Mouse (Mus musculus): ENCODE data around the gene Gstp3. TPM values are rescaled to one million over a fixed set of nuclear protein-coding genes. Genes with fewer than 3 reads are reported as not detected.
A peak's percentile ranks its signal among the peaks of the same experiment; 100 is the strongest.
"Not testable (repeated sequence)": the region's sequence is repeated elsewhere in the genome, so short reads cannot be mapped to it uniquely, and the experiment has no call there.

The Gstp3 gene
- polyA plus RNA-seq, 1 experiment = 4.2 TPM

GRCm38 (mm10) chr19:4082219-4082965 is 23.0 kb upstream of the Gstp3 start:
- Histone ChIP-seq H3K27ac (replicated peaks; ENCODE audit: low read depth, low read length) (no peak overlapping the region), H3K4me3 (ENCODE audit: insufficient read depth, low read depth, low read length) (no peak overlapping the region), H3K4me1 (ENCODE audit: control insufficient read depth, insufficient read depth, insufficient read length, low read length) (no peaks in the 10 kb centered on the region)

DNA sequence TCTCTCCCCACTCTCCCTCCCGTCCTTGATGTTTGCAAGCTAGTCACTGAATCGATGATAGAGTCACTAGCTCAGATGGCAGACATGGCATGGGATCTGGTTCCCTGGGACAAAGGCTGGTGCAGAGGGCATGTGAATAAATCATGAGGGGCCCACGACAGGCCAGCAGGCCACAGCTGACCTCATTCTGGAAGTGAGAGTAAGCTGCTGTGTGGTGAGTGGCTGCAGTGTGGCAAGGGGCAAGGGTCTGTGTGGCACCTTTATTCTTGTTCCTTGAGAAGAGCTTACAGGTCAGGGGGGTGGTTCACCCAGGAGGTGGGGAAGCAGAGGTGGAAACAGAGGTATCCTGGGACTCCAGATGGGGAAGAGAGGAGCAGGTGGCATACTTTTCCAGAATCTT is 22.0 kb upstream of the Gstp3 start, which contains the start of gene Cabp2:
Gene Cabp2 (plus strand): TSS at position 185 of the 400 bp plus-strand sequence.
- Histone ChIP-seq H3K4me1 (ENCODE audit: control insufficient read depth, insufficient read depth, insufficient read length, low read length) (no peaks in the 10 kb centered on the region), H3K4me3 (ENCODE audit: insufficient read depth, low read depth, low read length) (no peak within 1 kb of the TSS), H3K27ac (replicated peaks; ENCODE audit: low read depth, low read length) (no peak within 1 kb of the TSS)

GRCm38 (mm10) chr19:4080511-4081009 is 21.2 kb upstream of the Gstp3 start:
- no peaks in the 10 kb centered on the region for H3K4me1 ChIP-seq (ENCODE audit: control insufficient read depth, insufficient read depth, insufficient read length, low read length)
- no peak overlapping the region for H3K4me3 ChIP-seq (ENCODE audit: insufficient read depth, low read depth, low read length)
- H3K27ac ChIP-seq (replicated peaks; ENCODE audit: low read depth, low read length) = no peak overlapping the region

DNA sequence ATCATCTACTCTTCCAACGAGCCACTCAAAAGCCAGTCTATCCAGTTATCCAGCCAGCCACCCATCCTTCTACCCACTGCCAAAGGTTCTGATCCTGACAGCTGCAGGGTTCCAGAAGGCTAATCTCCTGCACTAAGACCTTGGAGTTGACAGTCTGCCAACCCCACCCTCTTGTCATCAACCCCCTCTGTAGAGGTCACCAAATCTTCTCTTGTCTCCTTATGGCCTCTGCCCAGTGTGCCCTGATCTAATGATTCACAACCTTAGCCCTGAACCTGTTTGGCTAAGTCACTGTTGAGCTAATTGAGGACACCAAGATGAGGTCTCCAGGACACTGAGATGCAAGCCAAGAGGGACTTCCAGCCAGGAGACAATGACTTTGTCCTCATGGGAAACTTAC is 20.2 kb upstream of the Gstp3 start:
- Histone ChIP-seq H3K4me1 (ENCODE audit: control insufficient read depth, insufficient read depth, insufficient read length, low read length) (no peaks in the 10 kb centered on the region), H3K27ac (replicated peaks; ENCODE audit: low read depth, low read length) (no peak overlapping the region), H3K4me3 (ENCODE audit: insufficient read depth, low read depth, low read length) (no peak overlapping the region)

GRCm38 (mm10) chr19:4075531-4075930 is 16.2 kb upstream of the Gstp3 start:
- no peaks in the 10 kb centered on the region for H3K4me1 ChIP-seq (ENCODE audit: control insufficient read depth, insufficient read depth, insufficient read length, low read length)
- H3K27ac ChIP-seq (replicated peaks; ENCODE audit: low read depth, low read length) = no peak overlapping the region

GRCm38 (mm10) chr19:4072706-4073424 is 13.5 kb upstream of the Gstp3 start:
- no peak overlapping the region for H3K4me3 ChIP-seq (ENCODE audit: insufficient read depth, low read depth, low read length)
- no peaks in the 10 kb centered on the region for H3K4me1 ChIP-seq (ENCODE audit: control insufficient read depth, insufficient read depth, insufficient read length, low read length)
- no peak overlapping the region for H3K27ac ChIP-seq (replicated peaks; ENCODE audit: low read depth, low read length)

More at GRCm38 (mm10) chr19:4075531-4075930, 16.2 kb upstream of the Gstp3 start:
- no peak overlapping the region for H3K4me3 ChIP-seq (ENCODE audit: insufficient read depth, low read depth, low read length)

- Histone ChIP-seq H3K4me1 (ENCODE audit: control insufficient read depth, insufficient read depth, insufficient read length, low read length) (no peaks in the 10 kb centered on the region), H3K4me3 (ENCODE audit: insufficient read depth, low read depth, low read length) (no peak overlapping the region), H3K27ac (replicated peaks; ENCODE audit: low read depth, low read length) (no peak overlapping the region)
Measured at GRCm38 (mm10) chr19:4071406-4071805, 12.0 kb upstream of the Gstp3 start.

DNA sequence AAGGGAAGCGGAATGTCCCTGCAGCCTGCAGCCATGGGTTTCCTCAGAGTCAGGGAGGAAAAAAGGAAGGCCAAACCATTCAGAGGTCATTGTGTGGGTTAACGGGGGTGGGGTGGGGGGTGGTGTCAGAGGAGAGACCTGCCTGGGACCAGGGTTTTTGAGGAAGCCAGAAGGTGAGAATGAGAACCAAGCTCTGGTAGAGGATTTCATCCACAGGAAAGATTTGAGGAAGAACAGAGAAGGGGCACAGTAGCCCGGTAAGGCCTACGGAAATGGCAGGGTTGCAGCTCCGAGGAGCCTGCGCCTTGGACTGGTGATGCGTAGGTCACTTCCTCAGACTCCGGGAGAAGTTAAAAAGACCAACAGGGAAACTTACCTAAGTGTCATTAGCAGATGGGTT is 11.4 kb upstream of the Gstp3 start:
- Histone ChIP-seq H3K27ac (replicated peaks; ENCODE audit: low read depth, low read length) (no peak overlapping the region), H3K4me1 (ENCODE audit: control insufficient read depth, insufficient read depth, insufficient read length, low read length) (no peaks in the 10 kb centered on the region; the same call in 1 of the 2 replicates), H3K4me3 (ENCODE audit: insufficient read depth, low read depth, low read length) (no peak overlapping the region)

DNA sequence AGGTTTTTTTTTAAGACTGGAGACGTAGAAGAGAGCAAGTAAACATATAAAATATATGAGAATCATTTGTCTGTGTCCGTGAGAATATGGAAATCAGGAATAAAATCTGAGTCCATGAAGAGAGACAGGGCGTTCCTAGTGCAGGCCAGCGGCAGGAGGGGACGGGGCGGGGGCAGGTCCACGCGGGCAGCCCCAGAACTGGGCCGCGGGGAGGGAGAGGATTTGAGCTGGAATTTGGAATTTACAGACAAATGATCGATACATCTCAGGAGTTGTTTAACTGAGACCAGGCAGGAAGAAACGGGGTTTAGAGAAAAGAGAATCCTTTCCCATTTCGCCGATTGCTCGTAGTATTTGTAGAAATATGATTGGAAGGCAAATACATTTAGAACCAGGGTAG is 10.9 kb upstream of the Gstp3 start:
- no peak overlapping the region for H3K4me3 ChIP-seq (ENCODE audit: insufficient read depth, low read depth, low read length)
- no peaks in the 10 kb centered on the region; the same call in 1 of the 2 replicates for H3K4me1 ChIP-seq (ENCODE audit: control insufficient read depth, insufficient read depth, insufficient read length, low read length)
- H3K27ac ChIP-seq (replicated peaks; ENCODE audit: low read depth, low read length) = no peak overlapping the region

DNA sequence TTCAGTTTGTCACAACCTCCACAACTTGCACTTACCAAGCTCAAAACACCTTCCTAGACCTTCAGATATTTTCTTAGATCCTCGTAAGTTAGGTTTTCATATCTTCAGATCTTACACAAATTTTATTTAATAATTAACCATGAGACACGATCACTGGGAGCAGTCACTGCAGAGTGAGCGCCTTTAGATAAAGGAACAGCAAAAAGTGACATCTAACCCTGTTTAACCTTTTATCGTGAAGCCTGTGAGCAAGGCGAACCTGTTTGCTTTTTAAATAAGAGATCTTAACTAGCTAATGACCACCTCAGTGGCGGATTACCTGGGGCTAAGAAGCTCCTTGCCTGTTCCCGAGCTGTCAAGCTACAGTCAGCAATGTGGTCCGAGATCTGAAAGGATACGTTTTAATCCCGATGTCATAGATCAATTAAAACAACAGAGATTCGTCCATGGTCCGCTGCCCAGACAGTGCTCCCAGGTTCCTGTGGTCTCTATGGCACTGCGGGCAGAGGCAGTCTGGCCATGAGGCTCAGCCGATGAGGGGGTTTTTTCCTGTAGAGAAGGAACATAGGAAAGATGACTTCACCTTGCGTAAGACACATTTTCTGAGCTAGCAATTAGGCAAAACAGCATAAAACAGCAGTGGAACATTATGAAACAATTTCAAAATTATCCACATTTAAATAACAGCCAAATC is 9.5 kb upstream of the Gstp3 start:
- Histone ChIP-seq H3K27ac (replicated peaks; ENCODE audit: low read depth, low read length) (no peak overlapping the region), H3K4me1 (ENCODE audit: control insufficient read depth, insufficient read depth, insufficient read length, low read length) (no peaks in the 10 kb centered on the region; the same call in 1 of the 2 replicates), H3K4me3 (ENCODE audit: insufficient read depth, low read depth, low read length) (no peak overlapping the region)

DNA sequence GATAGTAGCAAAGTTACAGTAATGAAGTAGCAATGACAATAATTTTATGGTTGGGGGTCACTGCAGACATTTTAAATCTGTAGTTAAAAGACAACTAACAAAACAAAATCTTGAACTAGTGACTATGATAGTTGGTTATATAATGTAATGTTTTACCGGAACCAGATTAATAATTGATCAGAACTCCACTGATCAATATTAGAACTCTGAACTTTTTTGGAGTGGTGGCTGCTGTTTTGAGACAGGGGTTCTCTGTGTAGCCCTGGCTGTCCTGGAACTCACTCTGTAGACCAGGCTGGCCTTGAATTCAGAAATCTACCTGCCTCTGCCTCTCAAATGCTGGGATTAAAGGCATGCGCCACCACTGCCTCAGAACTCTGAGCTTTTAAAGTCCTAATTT is 8.9 kb upstream of the Gstp3 start:
- not testable (repeated sequence) for H3K4me3 ChIP-seq (ENCODE audit: insufficient read depth, low read depth, low read length); H3K4me1 ChIP-seq (ENCODE audit: control insufficient read depth, insufficient read depth, insufficient read length, low read length); H3K27ac ChIP-seq (replicated peaks; ENCODE audit: low read depth, low read length)

DNA sequence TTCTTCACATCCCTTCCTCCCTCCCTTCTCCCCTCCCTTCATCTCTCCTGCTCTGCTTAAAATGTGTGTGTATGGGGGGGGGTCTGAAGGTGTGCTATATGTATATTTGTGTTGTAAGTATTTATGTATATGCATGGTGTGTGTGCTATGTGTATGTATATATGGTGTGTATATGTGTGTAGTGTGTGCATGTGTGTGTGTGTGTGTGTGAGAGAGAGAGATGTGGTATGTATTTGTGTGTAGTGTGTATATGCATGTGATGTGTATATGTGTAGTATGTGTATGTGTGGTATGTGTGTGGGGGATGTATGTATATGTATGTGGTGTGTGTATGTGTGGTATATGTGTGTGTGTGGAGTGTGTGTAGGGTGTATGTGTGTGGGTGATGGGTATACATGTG is 7.5 kb upstream of the Gstp3 start:
- no peak overlapping the region for H3K4me3 ChIP-seq (ENCODE audit: insufficient read depth, low read depth, low read length)
- H3K4me1 ChIP-seq (ENCODE audit: control insufficient read depth, insufficient read depth, insufficient read length, low read length) = no peaks in the 10 kb centered on the region; the same call in 1 of the 2 replicates
- no peak overlapping the region for H3K27ac ChIP-seq (replicated peaks; ENCODE audit: low read depth, low read length)

- Histone ChIP-seq H3K27ac (replicated peaks; ENCODE audit: low read depth, low read length) (no peak overlapping the region), H3K4me1 (ENCODE audit: control insufficient read depth, insufficient read depth, insufficient read length, low read length) (no peaks in the 10 kb centered on the region; the same call in 1 of the 2 replicates), H3K4me3 (ENCODE audit: insufficient read depth, low read depth, low read length) (no peak overlapping the region)
Measured at GRCm38 (mm10) chr19:4066280-4066679, 6.9 kb upstream of the Gstp3 start.

DNA sequence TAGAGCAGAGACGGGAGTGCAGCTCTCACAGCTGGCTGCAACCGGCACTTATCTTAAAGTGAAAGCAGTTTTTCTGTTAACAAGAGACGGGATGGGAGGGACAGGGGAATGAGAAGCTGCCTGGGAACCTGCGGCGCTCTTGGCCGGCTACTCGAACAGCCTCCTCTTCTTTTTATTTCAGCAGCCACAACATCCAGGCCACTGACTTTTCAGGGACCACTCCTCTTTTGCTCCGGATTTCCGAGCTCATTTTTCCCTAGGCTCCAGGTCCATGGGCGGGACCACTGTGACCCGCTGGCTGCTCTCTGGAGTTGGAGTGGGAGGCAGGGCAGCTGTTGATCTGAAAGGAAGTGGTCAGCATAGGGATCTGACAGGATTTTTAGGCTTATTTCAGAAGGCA is 5.1 kb upstream of the Gstp3 start:
- not testable (repeated sequence) for H3K27ac ChIP-seq (replicated peaks; ENCODE audit: low read depth, low read length); H3K4me1 ChIP-seq (ENCODE audit: control insufficient read depth, insufficient read depth, insufficient read length, low read length); H3K4me3 ChIP-seq (ENCODE audit: insufficient read depth, low read depth, low read length)

GRCm38 (mm10) chr19:4063357-4063756 is 4.0 kb upstream of the Gstp3 start:
- H3K4me3 ChIP-seq (ENCODE audit: insufficient read depth, low read depth, low read length) = not testable (repeated sequence)
- Histone ChIP-seq H3K27ac (replicated peaks; ENCODE audit: low read depth, low read length) (peak overlapping the region; percentile 24; the same call in 1 of the 2 replicates), H3K4me1 (ENCODE audit: control insufficient read depth, insufficient read depth, insufficient read length, low read length) (peaks cover 11% of the 10 kb centered on the region)

Data from brown adipose tissue, adult 24 weeks (tissue).